Mouse (Mus musculus): ENCODE results near the gene Anxa8. TPM values are rescaled to one million over a fixed set of nuclear protein-coding genes. Genes with fewer than 3 reads are reported as not detected.

Anxa8 gene
- total RNA-seq (2021) = 1 to 10 TPM; 3.6 to 5.9 TPM
- polyA plus RNA-seq (2012; rRNA removed) = 0.74 and 1.2 TPM in 2 replicates
- long read RNA-seq, partial matches to known transcripts = 0 of 3 reads
- long read RNA-seq, other reads (novel, unspliced or antisense) = 0 of 3 reads

DNA sequence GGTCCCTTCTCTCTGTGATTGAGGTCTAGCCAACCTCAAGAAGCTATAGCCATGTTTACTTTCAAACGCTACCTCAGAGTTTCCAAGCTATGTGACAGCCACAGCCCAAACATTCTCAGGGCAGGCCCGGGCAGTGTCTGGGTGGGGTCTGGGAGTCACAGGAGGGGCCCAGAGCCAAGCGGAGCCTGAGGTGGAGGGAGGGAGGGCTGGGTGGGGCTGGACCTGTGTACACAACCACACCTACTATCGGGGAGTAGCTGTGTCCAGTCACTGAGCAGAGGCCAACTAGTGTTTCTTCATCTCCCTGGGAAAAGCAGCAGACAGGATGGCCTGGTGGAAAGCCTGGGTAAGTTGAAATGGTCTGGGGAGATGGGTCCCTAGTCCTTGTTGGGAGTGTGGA, at the start of gene Anxa8:
Gene Anxa8 (plus strand): TSS at position 251 of the 400 bp plus-strand sequence.
- no peak for DNase-seq

GRCm38 (mm10) chr14:34041241-34041640, 44.5 kb upstream of the Anxa8 start:
- DNase-seq = no peak

DNA sequence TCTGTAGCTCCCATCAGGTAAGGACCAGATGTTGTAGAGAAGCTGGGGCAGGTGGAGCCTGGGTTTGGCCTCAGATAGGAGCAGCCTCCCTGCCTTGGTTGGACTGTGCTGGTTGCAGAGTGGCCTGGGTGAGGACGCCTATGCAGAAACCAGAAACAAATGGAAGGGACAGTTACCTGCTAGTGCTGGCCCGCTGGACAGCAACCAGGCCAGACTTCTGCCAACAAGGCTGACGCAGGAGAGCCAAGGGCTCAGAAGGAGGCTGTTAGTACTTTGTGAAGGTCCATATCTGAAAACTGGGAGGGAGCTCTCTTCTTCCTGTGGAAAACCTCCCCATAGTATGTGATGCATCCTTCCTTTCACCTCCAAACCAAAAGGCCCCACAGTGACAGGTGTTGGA, 42.4 kb upstream of the Anxa8 start:
- no peak for DNase-seq

DNA sequence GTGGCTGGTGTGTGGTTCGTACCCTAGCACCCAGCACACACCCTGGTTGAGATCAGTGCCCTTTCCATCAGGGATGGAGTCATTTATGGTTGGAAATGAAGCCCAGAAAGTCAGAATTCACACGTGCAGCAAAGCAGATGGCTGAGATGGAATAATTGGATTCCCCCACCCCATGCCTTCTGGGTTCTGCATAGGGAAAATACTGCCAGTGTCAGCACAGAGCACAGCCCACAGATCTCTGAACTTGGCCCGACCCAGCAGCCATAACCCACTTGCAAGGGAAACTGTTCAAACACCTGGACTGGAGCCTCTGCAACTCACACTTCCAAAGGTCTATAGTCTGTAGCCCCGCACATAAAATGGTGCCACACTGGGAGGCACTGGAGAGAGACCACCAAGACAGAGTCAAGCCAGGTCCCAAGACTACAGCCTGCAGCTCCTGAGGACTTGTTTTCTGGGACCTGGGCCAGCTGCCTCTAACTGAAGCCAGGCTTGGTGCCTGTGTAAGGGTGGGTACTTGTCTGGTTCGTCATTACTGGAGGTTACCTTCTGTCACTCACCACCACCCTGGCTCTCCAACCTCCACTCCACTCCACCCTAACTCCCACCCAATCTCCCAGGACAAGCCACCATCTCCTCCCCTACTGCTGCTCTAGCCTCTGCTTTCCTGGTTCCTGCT, 35.5 kb upstream of the Anxa8 start:
- no peak for DNase-seq

- DNase-seq = no peak
These were observed 33.3 kb upstream of the Anxa8 start, which contains the start of gene Antxrl for GRCm38 (mm10) chr14:34052516-34052915. Gene Antxrl (plus strand): TSS chr14:34052707.

DNA sequence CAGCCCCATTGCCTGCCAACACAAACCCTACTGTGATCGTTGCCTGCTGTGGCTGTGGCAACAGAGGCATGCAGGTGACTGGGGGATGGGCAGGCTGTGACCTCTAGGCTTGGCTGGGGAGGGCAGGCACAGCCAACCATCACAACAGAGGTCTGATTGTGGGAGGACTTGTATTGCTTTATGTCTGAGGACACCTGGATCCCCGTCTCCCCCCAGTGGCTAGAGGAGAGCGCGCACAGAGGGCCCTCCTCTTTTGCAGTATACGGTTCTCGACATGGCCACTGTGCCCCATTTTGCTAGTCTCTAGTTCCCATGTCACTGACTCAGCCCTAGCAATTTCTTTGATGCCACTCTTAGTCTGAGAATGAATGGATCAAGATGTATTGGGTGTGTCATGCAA, 14.1 kb upstream of the Anxa8 start:
- DNase-seq = no peak

DNA sequence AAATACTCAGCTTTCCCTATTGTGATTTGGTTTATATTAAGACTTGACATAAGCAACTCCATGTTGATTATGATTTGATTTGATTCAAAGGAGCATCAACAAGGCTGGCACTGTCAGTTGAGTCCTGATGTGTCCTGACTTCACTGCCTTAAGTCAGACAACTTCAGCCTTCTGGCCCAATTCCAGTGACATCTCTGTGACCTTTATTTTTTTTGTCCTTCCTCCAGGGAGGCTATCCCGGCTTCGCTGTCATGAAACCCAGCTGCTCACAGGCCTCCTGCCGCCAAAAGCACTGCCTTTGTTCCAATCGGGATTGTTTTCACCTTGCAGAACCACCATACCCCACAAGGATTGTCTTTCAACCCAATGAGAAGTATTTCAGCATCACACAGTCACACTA, 10.4 kb upstream of the Anxa8 start:
- DNase-seq = peak; percentile 18

GRCm38 (mm10) chr14:34077222-34077621, 8.6 kb upstream of the Anxa8 start:
- no peak for DNase-seq

- DNase-seq = no peak
These were observed 7.5 kb upstream of the Anxa8 start for GRCm38 (mm10) chr14:34078293-34078692.

DNA sequence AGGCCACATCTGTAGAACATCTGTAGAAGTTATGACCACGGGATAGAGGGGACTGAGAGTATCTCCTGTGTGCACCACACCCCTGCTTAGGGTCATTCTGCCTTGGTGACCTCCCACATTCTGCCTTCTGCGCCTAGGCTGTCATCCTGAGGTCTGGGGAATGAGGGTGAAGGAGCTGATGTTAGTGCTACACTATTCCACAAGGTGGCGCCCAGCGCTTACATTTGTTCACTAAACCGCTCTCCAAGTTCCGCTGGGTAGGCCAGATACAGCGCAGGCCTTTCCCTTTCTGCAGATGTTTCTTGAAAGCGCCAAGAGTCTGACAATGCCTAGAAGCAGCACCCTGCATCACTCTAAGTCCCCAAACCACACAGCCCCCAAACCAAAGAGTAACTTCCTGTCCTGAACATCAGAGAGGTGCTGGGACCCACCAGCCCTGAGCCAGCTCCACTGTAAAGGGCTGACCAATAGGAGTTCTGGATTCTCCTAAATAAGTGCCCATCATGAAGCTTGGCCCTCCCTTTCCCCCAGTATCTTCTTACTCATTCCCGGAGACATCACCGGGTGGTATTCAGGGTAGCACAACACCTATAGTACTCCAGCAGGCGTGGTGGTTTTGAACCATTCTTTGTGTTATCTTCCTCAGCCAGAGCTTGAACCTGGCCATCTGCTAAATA, 5.3 kb upstream of the Anxa8 start:
- peak; percentile 62 for DNase-seq

DNA sequence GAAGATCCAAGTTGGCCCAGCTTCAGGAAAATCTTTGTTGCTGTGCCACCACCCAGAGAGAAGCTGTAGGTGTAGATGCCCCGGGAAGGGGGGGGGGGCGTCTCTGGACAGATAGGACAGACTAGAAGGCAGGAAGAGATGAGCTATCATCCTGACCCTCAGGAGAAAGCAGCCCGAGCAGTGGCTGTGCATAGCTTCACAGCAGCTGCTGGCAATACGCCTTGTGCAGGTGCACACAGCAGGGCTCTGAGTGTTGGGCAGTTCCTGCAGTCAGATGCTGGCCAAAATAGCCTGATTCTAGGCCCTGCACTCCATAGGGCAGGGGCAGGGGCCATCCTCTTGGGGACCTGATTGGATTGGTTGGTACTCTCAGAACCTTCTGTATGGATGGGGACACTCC, 1.0 kb downstream of the Anxa8 start:
- no peak for DNase-seq

GRCm38 (mm10) chr14:34087856-34088398, 2.1 kb downstream of the Anxa8 start:
- no peak for DNase-seq

DNA sequence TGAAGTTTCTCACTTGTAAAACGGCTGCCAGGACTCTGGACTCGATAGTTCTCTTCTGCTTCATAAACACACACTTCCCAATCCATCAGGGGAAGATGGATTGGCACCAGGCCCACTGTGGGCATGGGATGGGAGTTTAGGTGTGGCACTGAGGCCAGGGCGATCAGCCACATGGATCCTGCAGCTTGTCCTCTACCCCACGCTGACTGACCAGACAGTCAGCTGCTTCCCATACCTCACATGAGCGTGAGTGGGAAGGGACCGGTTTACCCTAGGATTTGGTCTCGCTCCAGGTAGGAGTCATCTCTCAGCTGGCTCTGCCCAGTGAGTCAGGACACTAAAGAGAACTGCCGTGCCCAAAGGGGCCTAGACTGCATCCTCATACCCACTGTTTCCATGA, 4.0 kb downstream of the Anxa8 start:
- no peak for DNase-seq

DNA sequence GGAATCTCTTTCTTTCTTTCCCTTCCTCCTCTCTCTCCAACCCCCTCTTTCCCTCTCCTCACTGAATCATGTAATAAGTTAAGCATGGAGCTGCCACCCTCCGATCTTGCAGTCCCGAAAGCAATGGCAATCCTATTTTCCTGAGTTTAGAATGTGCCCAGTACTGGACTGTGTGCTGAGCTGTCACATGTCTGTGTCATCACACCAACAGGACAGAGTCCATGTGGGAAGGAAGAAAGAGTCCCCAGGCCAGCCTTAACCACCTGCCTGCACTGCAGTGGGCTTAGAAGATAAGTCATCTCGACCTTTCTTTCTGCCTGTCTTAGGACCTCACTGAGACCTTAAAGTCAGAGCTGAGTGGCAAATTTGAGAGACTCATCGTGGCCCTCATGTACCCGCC, 5.7 kb downstream of the Anxa8 start:
- no peak for DNase-seq

- no peak for DNase-seq
These were observed 7.1 kb downstream of the Anxa8 start for GRCm38 (mm10) chr14:34092856-34093255.

DNA sequence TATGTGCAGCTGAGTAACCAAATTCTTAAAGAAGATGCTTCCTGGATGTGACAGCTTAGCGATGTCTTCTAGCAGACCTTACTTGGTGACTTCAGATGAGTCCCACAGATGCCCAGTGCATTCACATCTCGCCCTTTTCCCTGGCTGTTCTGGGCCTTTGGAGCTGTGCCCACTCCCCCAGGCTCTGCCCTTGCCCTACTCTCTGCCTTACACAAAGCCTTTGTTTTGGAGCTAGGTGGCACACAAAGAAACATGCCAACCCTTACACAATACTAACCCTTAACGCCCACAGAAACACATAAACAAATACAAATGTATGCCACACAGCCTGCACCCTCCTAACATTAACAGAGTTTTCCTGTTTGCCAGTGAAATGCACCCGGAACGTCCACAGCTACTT, 10.4 kb downstream of the Anxa8 start:
- no peak for DNase-seq

DNA sequence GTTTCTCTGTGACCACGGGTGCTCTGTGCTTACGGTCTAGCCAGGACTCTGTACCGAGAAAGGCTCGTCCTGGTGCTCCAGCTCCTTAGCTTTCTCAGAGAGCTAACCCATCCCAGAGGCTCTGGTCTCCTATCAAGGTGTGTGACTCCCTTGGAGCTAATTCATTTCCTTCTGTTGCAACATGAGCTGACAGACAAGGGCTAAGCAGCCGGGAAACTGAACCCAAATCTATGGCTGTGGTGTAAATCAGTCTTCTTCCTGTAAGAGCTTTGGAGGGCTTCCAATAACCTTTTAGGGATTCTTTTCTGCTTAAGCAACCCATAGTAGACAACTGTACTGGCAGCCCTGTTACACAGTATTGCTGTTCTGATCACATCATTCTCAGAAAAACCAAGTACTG, 16.8 kb downstream of the Anxa8 start, which contains the start of gene A630023A22Rik:
Gene A630023A22Rik (minus strand): TSS at position 154 of the 400 bp plus-strand sequence.
- DNase-seq = no peak

DNA sequence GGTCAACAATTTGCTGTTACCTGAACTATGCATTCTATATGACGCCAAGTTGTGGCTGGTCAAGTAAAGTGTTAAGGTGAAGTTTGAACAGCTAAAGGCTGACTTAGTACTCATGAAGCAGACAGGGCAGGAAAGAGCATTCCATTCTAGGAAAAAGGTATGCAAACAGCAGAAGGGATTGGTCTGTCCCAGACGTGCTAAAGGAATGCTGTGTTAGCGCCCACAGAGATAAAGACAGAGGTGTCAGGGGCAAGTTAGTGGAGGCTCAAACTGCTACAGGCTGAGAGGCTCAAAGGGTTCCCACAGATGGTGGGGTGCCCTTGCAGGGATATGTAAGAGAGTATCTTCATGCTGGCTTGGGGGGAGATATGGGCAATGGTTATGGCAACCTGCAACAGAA, 18.1 kb downstream of the Anxa8 start:
- no peak for DNase-seq

DNA sequence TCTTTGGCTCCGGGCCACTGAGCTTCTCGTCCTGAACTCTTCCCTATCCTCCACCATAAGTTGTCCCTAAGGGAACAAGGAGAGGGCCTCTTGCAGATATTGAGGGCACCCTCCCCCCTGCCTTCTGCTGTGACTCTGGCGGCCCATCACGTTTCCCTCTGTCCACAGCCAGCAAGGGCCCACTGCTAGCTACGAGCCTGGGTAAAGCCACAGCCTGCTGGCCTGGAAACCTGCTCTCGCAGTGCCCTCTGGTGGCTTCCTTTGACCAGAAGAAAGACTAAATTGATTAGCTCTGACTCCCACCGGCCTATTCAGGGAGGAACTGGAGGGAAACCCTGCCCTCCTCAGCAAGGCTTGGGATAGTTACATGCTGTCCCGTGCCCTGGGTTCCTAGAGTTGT, 19.1 kb downstream of the Anxa8 start:
- DNase-seq = peak; percentile 72

- peak; percentile 53 for DNase-seq
These were observed 20.7 kb downstream of the Anxa8 start for GRCm38 (mm10) chr14:34106389-34107062.

GRCm38 (mm10) chr14:34107594-34107993, 21.8 kb downstream of the Anxa8 start:
- no peak for DNase-seq

DNA sequence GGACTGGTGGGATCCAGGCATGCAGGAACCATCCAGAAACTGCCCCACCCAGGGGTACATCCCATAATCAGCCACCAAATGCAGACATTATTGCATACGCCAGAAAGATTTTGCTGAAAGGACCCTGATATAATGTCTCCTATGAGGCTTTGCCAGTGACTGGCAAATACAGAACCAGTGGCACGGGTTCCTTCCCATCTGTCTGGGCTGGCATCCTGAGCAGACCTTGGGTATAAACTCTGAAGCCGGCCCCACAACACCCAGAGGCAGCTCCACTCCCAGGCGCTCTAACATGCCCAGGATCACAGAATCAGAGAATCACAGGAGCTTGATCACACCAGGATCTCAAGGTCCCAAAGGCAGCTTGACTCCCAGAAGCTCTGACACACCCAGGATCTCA, 28.5 kb downstream of the Anxa8 start:
- DNase-seq = no peak

All from adrenal gland, adult 2 months (tissue).